Mouse (Mus musculus) MEL (cell line): ENCODE measurements around the gene Olfr1102. TPM values are rescaled to one million over a fixed set of nuclear protein-coding genes. Genes with fewer than 3 reads are reported as not detected.

Source experiments
- DNase-seq: peaks from one replicate; pipeline ENCODE4 v3.0.0; 2011; ENCODE audit warnings: low read depth, low spot score
- H3K27ac ChIP-seq: 2 replicates; pipeline ENCODE4 v1.5.1; 2012; ENCODE audit warnings: low read depth, mild to moderate bottlenecking, control low read depth, low read length, moderate library complexity; ENCODE audit not compliant: control insufficient read depth
- H3K27me3 ChIP-seq, 2 experiments: fragments of 150-350 bp in 1 of 2; sonication (generic) in 1 of 2; 2 replicates each; pipeline ENCODE4 v1.6.1; 2012; ENCODE audit warnings: low read length in 2 of 2, mild to moderate bottlenecking in 2 of 2, improper control_type of control experiment in 1 of 2, moderate library complexity in 1 of 2; ENCODE audit not compliant: insufficient read depth in 2 of 2, control insufficient read depth in 1 of 2
- H3K36me3 ChIP-seq, 2 experiments: 2 replicates each; pipeline ENCODE4 v1.6.1; 2012 to 2014; ENCODE audit warnings: low read length in 2 of 2, improper control_type of control experiment in 1 of 2, inconsistent platforms in 1 of 2, mild to moderate bottlenecking in 1 of 2; ENCODE audit not compliant: insufficient read depth in 2 of 2, control insufficient read depth in 1 of 2
- H3K4me1 ChIP-seq, 2 experiments: fragments of 150-350 bp in 1 of 2; sonication (generic) in 1 of 2; 2 replicates each; pipeline ENCODE4 v1.6.1; 2012; ENCODE audit warnings: low read length in 2 of 2, improper control_type of control experiment in 1 of 2, mild to moderate bottlenecking in 1 of 2; ENCODE audit not compliant: insufficient read depth in 2 of 2, control insufficient read depth in 1 of 2
- H3K4me3 ChIP-seq, 2 experiments: fragments of 150-350 bp in 1 of 2; sonication (generic) in 1 of 2; 2 replicates each; pipeline ENCODE4 v1.5.1; 2012; ENCODE audit warnings: low read depth in 2 of 2, low read length in 2 of 2, mild to moderate bottlenecking in 2 of 2, moderate library complexity in 2 of 2, control low read depth in 1 of 2, improper control_type of control experiment in 1 of 2; ENCODE audit not compliant: control insufficient read depth in 1 of 2, insufficient read depth in 1 of 2
- H3K79me2 ChIP-seq: 2 replicates; pipeline ENCODE4 v1.6.1; 2012; ENCODE audit warnings: mild to moderate bottlenecking, low read length, moderate library complexity; ENCODE audit not compliant: control insufficient read depth, poor library complexity, insufficient read depth
- H3K9ac ChIP-seq: 2 replicates; pipeline ENCODE4 v1.6.1; 2012; ENCODE audit warnings: low read depth, mild to moderate bottlenecking, control low read depth, low read length, moderate library complexity; ENCODE audit not compliant: control insufficient read depth, poor library complexity, severe bottlenecking
- H3K9me3 ChIP-seq: fragments of 150-350 bp; sonication (generic); replicated peaks from 2 replicates; pipeline ENCODE4 v1.6.1; 2012; ENCODE audit warnings: mild to moderate bottlenecking, low read length, improper control_type of control experiment, moderate library complexity; ENCODE audit not compliant: insufficient read depth
- E2F4 ChIP-seq: IDR thresholded peaks from 2 replicates; pipeline ENCODE4 v1.6.1; 2011; ENCODE audit warnings: low read depth, low read length, improper control_type of control experiment, borderline replicate concordance
- ELF1 ChIP-seq: IDR thresholded peaks from 2 replicates; pipeline ENCODE4 v1.6.1; 2014; ENCODE audit warnings: low read depth, mild to moderate bottlenecking, inconsistent platforms, low read length, improper control_type of control experiment, moderate library complexity
- EP300 ChIP-seq, 2 experiments: IDR thresholded peaks; 2 replicates each; pipeline ENCODE4 v1.6.1; 2011; ENCODE audit warnings: improper control_type of control experiment in 2 of 2, low read length in 2 of 2, low read depth in 1 of 2, mild to moderate bottlenecking in 1 of 2
- ETS1 ChIP-seq: IDR thresholded peaks from 2 replicates; pipeline ENCODE4 v1.6.1; 2012; ENCODE audit warnings: low read depth, mild to moderate bottlenecking, inconsistent platforms, low read length, improper control_type of control experiment, moderate library complexity
- GATA1 ChIP-seq: IDR thresholded peaks from 2 replicates; pipeline ENCODE4 v1.6.1; 2011; ENCODE audit warnings: low read depth, low read length, improper control_type of control experiment
- HCFC1 ChIP-seq: IDR thresholded peaks from 2 replicates; pipeline ENCODE4 v1.6.1; 2012; ENCODE audit warnings: low read depth, mild to moderate bottlenecking, inconsistent platforms, low read length, improper control_type of control experiment, moderate library complexity
- JUND ChIP-seq: IDR thresholded peaks from 2 replicates; pipeline ENCODE4 v1.6.1; 2011; ENCODE audit warnings: low read depth, mild to moderate bottlenecking, improper control_type of control experiment, low read length
- KAT2A ChIP-seq: conservative IDR thresholded peaks from 2 replicates; pipeline ENCODE4 v1.6.1; 2012; ENCODE audit warnings: low read depth, low read length, improper control_type of control experiment, inconsistent platforms
- MAFK ChIP-seq: IDR thresholded peaks from 2 replicates; pipeline ENCODE4 v1.6.1; 2011; ENCODE audit warnings: low read depth, mild to moderate bottlenecking, low read length, improper control_type of control experiment, borderline replicate concordance
- MAZ ChIP-seq: IDR thresholded peaks from 2 replicates; pipeline ENCODE4 v1.6.1; 2012; ENCODE audit warnings: low read depth, mild to moderate bottlenecking, inconsistent platforms, low read length, improper control_type of control experiment
- MEF2A ChIP-seq: IDR thresholded peaks from 2 replicates; pipeline ENCODE4 v1.6.1; 2014; ENCODE audit warnings: low read depth, mild to moderate bottlenecking, inconsistent platforms, low read length, improper control_type of control experiment; ENCODE audit not compliant: poor library complexity, insufficient replicate concordance, severe bottlenecking; ENCODE audit errors: extremely low read depth
- MXI1 ChIP-seq: IDR thresholded peaks from 2 replicates; pipeline ENCODE4 v1.6.1; 2011; ENCODE audit warnings: mild to moderate bottlenecking, low read depth, low read length, improper control_type of control experiment
- MYB ChIP-seq: IDR thresholded peaks from 2 replicates; pipeline ENCODE4 v1.6.1; 2011; ENCODE audit warnings: mild to moderate bottlenecking, low read depth, low read length, improper control_type of control experiment
- NELFE ChIP-seq: IDR thresholded peaks from 2 replicates; pipeline ENCODE4 v1.6.1; 2011; ENCODE audit warnings: low read depth, low read length, improper control_type of control experiment
- POLR2A ChIP-seq, 2 experiments: IDR thresholded peaks; 2 replicates each; pipeline ENCODE4 v1.6.1; 2011 to 2012; ENCODE audit warnings: low read length in 2 of 2, mild to moderate bottlenecking in 2 of 2, control low read depth in 1 of 2, improper control_type of control experiment in 1 of 2, low read depth in 1 of 2, moderate library complexity in 1 of 2; ENCODE audit not compliant: control insufficient read depth in 1 of 2, insufficient read depth in 1 of 2, poor library complexity in 1 of 2
- POLR2AphosphoS5 ChIP-seq: IDR thresholded peaks from 2 replicates; pipeline ENCODE4 v1.6.1; 2012; ENCODE audit warnings: low read depth, borderline replicate concordance, mild to moderate bottlenecking, inconsistent platforms, low read length, moderate library complexity, mixed read lengths
- RAD21 ChIP-seq: IDR thresholded peaks from 2 replicates; pipeline ENCODE4 v1.6.1; 2011; ENCODE audit warnings: mild to moderate bottlenecking, low read depth, low read length, improper control_type of control experiment
- RCOR1 ChIP-seq: IDR thresholded peaks from 2 replicates; pipeline ENCODE4 v1.6.1; 2012; ENCODE audit warnings: low read depth, mild to moderate bottlenecking, inconsistent platforms, low read length, improper control_type of control experiment
- UBTF ChIP-seq: IDR thresholded peaks from 2 replicates; pipeline ENCODE4 v1.6.1; 2012; ENCODE audit warnings: low read depth, mild to moderate bottlenecking, inconsistent platforms, low read length, improper control_type of control experiment, moderate library complexity, borderline replicate concordance; ENCODE audit not compliant: insufficient read depth
- USF1 ChIP-seq: IDR thresholded peaks from 2 replicates; pipeline ENCODE4 v1.6.1; 2014; ENCODE audit warnings: low read depth, mild to moderate bottlenecking, inconsistent platforms, low read length, improper control_type of control experiment, moderate library complexity
- USF2 ChIP-seq, 2 experiments: IDR thresholded peaks; 2 replicates each; pipeline ENCODE4 v1.6.1; 2011 to 2012; ENCODE audit warnings: improper control_type of control experiment in 2 of 2, low read length in 2 of 2, borderline replicate concordance in 1 of 2, inconsistent platforms in 1 of 2, low read depth in 1 of 2, mild to moderate bottlenecking in 1 of 2; ENCODE audit not compliant: insufficient read depth in 1 of 2
- ZC3H11A ChIP-seq: IDR thresholded peaks from 2 replicates; pipeline ENCODE4 v1.6.1; 2012; ENCODE audit warnings: low read depth, mild to moderate bottlenecking, inconsistent platforms, low read length, improper control_type of control experiment
- ZMIZ1 ChIP-seq: IDR thresholded peaks from 2 replicates; pipeline ENCODE4 v1.6.1; 2012; ENCODE audit warnings: low read depth, mild to moderate bottlenecking, inconsistent platforms, low read length, improper control_type of control experiment, moderate library complexity
- polyA plus RNA-seq, 2 experiments: library from polyadenylated mRNA; stranded (reverse) in 1 of 2; unstranded in 1 of 2; fragments of >175 nt in 1 of 2; fragments of >200 nt in 1 of 2; gene quantifications; 2 replicates each; pipeline versions ENCODE4 v1.2.1 to v1.2.4; 2012; ENCODE audit warnings: low replicate concordance in 2 of 2, low read depth in 1 of 2; ENCODE audit not compliant: insufficient read length in 2 of 2, insufficient read depth in 1 of 2, missing spikeins in 1 of 2
- total RNA-seq: library from RNA; depleted of rRNA; stranded (reverse); fragments of 300-350 nt; gene quantifications from 2 replicates; pipeline ENCODE4 v1.2.3, GENCODE M21; 2012

Gene Olfr1102
- total and polyA plus RNA-seq, 3 experiments, result not detected

DNA sequence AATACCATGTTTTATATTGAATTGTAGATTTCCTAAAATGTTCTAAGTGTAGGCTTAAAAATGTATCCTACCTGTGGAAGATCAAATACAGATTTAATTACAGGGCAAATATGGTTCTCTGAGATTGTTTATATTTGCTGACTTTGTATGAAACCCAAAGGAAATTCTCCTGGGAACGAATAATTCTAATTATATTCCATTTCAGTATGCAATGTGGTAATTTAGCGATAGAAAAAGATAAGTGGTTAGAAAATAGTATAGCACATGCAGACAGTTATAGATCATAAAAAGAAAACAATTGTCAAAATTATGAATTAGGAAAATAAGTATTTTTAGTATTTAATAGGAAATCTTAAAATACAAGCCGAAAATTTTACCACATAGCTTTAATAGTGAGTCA lies 7.1 kb upstream of the Olfr1102 start, which contains the start of gene Olfr1101:
Gene Olfr1101 (minus strand): TSS at position 101 of the 400 bp plus-strand sequence.
- no peaks in the 10 kb centered on the region for H3K36me3 ChIP-seq
- no peaks in the 10 kb centered on the region for H3K9me3 ChIP-seq
- H3K4me3 ChIP-seq, result no peak within 1 kb of the TSS
- no peaks in the 10 kb centered on the region for H3K27me3 ChIP-seq
- no peak for DNase-seq
- no peaks in the 10 kb centered on the region for H3K4me1 ChIP-seq
- H3K9ac ChIP-seq, result no peak within 1 kb of the TSS
- H3K79me2 ChIP-seq, result no peaks in the 10 kb centered on the region
- no peak within 1 kb of the TSS for H3K27ac ChIP-seq
- TF ChIP-seq POLR2AphosphoS5 (no peak), MYB (no peak), E2F4 (no peak), USF1 (no peak), POLR2A (IDR thresholded peaks at IDR 0.05; ENCODE audit: control insufficient read depth in 1 of 2, insufficient read depth in 1 of 2, low read depth in 1 of 2, low read length in 2 of 2, poor library complexity in 1 of 2) (no peak), MXI1 (no peak), ETS1 (no peak), MAFK (no peak), MAZ (no peak), ELF1 (no peak), USF2 (IDR thresholded peaks at IDR 0.05; ENCODE audit: borderline replicate concordance in 1 of 2, insufficient read depth in 1 of 2, low read depth in 1 of 2, low read length in 2 of 2) (no peak), ZMIZ1 (no peak), GATA1 (no peak)

GRCm38 (mm10) chr2:87026980-87027379 lies 28.8 kb downstream of the Olfr1102 start, which contains the start of gene Olfr1104:
Gene Olfr1104 (minus strand): TSS chr2:87027080.
- no peaks in the 10 kb centered on the region for H3K4me1 ChIP-seq
- H3K27ac ChIP-seq, result no peak within 1 kb of the TSS
- no peaks in the 10 kb centered on the region for H3K36me3 ChIP-seq
- H3K9ac ChIP-seq, result no peak within 1 kb of the TSS
- H3K4me3 ChIP-seq, result no peak within 1 kb of the TSS
- no peaks in the 10 kb centered on the region for H3K27me3 ChIP-seq
- H3K79me2 ChIP-seq, result no peaks in the 10 kb centered on the region
- TF ChIP-seq ZC3H11A (no peak), RCOR1 (no peak), MEF2A (no peak), HCFC1 (no peak), RAD21 (no peak), NELFE (no peak), JUND (no peak), MAZ (no peak), UBTF (no peak), MXI1 (no peak), USF1 (no peak), GATA1 (no peak), KAT2A (no peak), POLR2AphosphoS5 (no peak), EP300 (IDR thresholded peaks at IDR 0.05; ENCODE audit: low read depth in 1 of 2, low read length in 2 of 2) (no peak)
- no peak for DNase-seq
- H3K9me3 ChIP-seq, result no peaks in the 10 kb centered on the region
